Mouse (Mus musculus): ENCODE results near the gene Usp35.

The Usp35 gene

DNA sequence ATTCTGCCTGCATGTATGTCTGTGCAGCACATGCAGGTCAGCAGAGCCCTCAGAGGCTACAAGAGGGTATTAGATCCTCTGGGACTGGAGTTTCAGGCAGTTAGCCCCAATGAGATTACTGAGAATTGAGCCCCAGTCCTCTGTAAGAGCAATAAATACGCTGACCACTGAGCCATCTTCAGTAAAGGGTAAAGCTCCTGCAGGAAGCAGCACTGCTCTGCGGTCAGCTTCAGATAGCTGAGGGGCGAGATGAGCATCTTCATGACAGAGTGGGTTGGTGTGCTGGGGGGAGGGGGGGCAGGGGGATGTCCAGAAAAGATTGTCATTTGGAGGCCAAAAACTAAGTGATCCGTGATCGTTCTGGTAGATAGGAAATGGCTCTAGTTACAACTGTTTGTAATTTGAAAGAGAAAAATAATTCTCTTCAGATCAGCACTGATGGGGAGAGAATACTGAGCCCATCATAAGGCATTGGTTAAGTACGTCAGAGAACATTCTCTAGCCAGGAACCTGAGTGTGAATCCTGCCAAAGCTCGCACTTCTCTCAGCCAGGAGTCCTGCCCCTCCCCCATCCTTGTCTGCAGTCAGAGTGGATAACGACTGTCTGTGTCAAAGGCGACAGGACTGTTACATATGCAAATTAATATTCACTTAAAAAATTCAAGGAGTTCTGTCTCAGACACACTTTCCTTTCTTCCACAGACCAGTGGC is 14.4 kb upstream of the Usp35 start:
- DNase-seq, result no peak

DNA sequence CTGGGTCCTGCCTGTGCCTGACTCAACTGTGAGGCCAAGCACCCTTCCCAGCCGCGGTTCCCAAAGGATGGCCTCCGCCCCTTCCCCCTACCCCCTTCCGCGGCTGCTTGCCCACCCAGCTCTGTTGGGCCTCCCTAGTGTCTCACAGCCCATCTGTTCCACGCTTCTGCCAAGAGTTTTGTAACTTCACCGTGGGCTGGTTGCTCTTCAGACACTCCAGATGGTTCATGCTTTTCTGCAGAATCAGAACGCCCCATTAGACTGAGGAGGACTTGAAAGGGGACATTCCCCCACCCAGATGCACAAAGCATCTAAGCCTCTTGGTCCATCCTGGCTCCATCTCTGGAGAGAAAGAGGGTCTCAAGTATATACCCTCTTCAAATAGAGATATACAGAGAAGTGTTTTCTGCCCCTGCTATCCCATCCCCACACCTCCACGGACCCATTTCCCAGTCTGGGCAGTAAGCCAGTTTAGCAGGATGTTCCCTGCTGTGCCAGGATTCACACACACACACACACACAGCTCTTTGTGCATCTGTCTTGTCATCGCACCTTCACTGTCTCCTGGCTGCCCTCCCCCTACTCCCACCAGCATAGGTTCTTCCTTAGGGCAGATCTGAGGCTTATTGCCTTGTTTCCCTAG is 13.5 kb upstream of the Usp35 start:
- peak; percentile 48 for DNase-seq

DNA sequence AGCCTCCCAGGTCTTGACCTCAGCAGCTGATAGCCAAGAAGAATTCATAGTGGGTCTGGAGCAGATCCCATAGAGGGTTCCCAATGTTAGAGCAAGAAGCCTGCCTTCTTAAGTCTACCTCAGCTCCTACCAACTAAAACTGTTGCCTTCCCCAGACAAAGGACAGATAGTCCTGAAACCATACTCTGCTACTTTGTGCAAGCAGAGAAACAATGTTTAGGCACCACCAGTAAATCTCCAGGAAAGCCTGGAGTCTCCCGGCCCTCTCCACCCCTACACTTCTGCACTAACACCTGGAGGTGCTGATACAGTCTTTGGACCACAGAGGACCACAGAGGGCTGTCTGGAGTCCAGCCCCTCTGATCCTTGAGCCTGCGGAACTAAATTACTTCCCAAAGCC is 12.8 kb upstream of the Usp35 start:
- no peak for DNase-seq

DNA sequence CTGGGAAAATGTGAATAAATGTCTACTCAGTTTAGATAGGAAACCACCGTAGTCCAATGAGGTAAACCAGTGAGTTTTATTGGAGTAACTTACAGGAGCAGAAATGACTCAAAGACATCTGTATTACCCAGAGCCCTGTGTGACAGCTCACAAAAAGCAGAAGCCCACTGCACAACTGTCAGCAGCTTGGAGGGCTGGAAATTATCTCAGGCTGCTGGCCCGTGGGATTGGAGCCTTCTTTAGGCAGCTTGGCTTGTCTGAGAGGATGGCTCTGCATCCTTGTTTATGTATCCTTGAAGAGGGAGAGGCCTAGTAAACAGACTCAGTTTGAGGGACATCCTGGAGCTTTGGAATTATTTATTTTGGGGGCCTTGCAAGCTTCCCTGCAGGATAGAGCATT is 11.1 kb upstream of the Usp35 start:
- no peak for DNase-seq

DNA sequence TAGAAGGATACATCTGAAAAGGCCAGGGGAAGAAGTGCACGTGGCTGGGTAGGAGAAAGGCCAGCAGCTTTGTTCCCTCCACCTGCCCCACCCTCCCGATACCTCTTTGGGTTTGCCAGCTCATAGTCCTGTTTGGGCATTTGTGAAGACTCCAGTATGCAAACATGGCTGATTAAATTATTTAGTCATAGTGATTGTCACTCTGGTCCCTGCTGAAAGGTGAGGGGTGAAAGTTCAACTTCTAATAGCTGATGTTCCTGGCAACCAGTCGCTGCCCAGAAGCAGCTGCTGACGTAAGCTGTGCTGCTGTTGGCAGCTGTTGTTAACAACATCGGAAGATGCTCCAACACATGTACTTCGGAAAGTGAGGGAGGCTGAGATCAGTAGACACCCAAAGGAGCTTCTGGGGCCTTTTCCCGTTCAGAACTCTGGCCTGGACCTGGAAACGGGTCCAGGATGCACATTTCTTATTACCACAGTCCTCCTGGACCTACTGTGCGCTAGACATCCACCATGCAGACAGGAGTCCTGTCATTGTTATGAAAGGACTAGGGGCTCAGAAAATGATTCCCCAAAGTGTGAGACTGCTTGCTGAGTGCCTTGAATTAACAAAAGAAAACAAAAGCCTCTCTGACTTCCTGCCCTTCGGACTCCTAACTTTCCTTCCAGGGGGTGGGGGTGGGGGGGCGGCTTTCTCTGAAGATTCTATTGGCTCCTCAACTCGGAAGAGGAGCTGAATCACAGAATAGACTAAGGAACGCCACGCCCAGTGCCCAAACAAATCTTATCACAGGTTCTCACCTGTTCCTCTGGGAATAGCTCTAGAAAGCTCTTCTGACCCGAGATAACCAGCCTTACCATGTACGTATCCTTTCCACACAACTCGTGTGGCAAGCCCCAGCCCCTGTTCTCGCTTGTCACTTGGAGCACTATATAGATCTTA is 9.4 kb upstream of the Usp35 start:
- DNase-seq, result no peak

DNA sequence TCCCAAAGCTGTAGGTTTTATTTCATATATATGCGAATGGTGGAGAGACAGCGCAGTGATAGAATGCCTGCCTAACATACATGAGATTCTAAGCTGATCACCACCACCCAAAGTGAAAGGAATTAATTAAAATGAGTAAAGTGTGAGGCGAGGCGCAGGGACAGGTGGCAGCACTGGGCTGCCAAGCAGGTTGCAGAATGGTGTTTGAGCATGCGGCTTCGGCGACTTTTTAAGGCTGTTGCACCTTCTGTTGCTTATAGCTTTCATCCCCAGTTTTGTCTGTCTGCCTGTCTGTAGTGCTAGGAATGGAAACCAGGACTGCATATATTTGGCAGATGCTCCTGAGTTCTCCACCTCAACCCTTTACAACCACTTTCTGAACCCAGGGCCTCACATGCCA is 7.8 kb upstream of the Usp35 start:
- no peak for DNase-seq

DNA sequence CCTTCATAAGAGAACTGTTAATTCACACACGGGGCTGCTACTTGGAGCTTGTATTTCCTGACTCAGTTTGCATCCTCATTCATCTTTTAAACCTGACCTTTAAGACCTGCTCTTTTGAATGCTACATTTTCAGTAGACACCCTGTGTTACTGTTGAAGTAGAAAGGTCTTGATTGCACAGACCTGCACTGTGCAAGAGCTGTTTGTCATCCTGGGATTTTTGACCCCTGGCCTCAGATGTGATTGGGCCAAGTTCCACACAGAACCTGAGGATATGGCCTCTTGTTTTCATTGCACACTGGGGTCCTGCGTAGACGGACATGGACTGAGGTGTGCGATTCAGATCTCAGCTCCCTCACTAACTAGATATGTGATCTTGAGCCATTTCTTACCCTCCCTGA is 6.8 kb upstream of the Usp35 start:
- DNase-seq, result no peak

DNA sequence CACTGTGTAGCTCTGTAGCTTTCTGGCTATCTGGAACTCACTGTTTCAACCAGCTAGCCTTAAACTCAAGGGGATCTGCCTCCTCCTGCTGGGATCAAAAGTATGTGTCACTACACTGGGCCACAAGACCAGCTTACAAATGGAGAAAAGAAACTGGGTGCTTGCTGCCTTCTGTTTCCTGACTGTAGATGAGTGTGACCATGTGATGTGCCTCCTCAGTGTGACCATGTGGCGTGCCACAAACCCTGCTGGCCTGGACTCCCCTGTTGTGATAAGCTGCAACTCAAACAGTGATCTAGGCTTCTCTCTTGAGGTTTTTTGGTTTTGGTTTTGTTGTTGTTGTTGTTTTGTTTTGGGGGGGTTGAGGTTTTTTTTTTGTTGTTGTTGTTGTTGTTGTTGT is 4.9 kb upstream of the Usp35 start:
- DNase-seq, result no peak

DNA sequence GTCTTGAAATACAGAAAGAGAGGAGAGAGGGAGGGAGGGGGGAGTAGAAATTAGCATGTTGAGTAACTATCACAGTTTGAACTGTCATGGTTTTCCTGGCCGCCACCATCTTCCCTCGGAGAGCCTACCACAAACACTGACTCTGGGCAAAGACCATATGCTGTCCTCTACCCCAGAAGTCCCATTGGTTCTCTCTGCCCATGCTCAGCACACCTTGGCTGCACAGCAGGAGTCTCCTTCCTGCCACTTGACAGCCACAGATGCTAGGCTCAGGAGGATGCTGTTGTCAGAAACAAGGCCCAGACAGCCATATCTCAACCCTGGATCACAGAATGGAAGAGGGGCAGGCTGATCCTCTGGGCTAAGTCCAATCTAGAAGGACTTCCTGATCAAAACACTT is 2.6 kb upstream of the Usp35 start:
- DNase-seq, result no peak

DNA sequence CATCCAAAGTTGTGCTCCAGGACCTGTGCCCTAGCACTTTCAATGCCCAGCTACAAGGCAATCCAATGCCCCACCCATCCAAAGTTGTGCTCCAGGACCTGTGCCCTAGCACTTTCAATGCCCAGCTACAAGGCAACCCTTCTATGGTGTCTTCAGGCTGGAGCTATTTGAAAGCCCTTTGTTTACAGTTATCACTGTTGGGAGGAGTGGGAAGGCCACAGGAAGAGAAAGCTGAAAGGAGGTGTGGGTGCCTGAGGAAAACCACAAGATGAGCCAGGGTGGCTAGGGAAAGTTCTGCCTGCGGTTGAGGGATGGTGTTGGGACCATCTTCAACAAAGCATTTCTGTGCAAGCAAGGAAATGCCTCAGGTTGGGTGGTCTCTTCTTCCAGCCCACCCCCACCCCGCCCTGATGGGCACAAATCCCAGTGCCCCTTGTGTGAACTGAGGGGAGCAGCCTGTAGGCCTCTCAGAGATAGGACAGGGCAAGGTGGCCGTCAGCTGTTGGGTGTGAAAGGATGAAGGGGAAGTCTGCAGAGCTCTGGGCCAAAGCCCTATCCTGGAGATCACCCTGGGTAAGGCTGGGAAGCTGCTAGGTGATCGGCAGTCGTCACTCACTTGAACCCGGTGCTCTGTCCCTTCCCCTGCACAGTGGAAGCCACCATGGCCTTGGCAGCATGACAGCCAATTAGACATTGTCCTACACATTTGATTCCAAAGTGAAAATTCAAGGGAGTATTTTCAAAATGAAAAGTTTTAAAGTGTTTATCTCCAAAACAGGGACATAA is 1.5 kb upstream of the Usp35 start:
- DNase-seq, result no peak

DNA sequence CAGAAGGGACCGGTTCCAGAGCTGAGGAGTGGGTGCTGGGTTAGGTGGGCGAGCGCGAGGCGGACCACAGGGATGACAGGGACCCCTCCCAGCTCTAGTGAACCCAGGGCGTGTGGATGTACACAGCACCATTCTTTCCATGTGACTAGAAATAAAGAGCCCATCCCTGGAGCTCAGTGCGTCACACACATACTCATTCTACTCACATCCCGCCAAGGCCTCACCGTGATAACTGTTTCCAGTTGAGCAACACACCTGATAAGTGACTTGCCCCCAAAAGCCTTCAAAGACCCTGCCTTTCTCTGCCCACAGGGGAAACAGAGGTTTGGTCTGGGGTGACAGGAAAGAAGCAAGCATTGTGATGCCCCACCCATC is 834 bp upstream of the Usp35 start:
- no peak for DNase-seq

DNA sequence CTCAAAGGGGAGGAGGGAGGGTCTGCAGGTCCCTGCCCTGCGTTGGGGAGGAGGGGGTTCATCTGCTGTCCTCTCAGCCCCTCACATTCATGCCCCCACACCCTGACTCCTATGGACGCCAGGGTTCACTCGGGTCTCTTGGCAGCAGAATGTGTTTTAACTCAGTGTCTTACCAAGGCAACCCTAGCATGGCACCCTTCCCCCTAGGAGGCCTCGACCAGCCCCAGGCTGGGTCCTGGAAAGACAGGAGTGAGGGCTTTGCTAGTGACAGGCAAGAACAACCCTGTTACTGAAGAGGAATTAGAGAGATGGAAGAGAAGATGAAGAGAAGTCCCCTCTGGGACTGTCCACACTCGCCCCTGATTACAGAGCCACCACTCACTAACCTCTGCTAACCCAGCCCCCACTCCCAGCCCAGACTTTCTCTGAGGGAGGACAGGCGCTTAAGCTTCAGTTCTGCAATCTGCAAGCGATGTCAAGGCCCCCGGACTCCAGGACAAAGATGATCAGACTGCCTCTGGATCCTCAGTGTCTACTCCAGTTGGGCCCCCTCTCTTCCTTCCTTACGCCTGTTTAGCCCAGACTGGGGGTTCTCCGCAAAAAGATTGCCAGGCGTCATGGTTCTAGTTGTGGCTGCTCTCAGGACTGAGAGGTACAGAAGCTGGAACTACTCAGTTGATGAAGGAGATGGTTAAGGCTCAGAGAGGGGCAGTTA is 732 bp downstream of the Usp35 start:
- DNase-seq, result no peak

DNA sequence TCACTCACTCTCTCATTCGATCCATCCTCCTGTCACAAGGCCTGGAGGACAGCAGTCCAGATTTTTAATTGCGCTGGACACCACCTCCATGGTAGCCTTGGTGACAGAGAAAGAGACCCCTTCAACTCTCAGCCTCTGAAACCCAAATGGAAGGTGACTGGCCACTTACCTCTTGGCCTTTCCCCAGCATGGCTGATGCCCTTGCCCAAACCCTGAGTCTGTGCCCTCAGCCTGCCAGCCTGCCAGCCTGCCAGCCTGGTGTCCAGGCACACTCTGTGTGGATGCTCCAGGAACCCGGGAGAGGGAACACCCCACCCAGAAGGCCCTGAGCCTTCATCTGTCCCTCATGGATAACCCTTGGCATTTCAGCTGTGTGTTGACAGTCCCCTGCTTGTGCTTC is 2.1 kb downstream of the Usp35 start:
- DNase-seq, result no peak

DNA sequence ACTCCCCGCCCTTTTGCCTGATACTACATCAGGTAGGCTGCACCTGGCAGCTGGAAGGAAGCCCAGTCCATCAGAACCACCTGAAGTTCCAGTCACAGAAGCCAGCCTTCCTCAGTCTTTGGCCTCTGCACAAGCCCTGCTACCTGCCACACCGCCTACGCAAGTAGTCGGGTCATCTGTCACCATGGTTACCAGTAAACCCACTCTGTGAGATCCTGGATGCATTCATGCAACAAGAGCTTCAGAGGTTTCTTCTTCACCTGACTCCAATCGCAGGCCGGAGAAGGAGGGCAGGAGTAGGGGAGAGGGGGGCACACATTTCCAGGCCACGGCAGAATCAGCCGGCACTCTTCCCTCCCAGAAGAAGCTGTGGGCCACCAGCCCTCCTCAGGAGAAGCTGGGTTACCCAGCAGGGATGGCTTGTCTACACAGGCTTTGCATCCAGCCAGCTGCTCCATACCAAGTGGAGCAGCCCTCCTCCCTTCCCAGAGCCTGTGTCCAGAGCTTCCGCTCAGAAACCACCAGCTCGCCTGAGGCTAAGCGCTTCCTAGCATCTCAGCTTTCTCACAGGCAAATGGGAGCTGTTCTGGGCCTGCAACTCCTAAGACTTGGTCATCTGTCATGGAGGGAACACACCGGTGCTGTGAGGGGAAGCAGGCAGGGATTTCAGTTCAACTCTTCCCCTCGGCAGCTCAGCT is 2.8 kb downstream of the Usp35 start:
- DNase-seq, result no peak

DNA sequence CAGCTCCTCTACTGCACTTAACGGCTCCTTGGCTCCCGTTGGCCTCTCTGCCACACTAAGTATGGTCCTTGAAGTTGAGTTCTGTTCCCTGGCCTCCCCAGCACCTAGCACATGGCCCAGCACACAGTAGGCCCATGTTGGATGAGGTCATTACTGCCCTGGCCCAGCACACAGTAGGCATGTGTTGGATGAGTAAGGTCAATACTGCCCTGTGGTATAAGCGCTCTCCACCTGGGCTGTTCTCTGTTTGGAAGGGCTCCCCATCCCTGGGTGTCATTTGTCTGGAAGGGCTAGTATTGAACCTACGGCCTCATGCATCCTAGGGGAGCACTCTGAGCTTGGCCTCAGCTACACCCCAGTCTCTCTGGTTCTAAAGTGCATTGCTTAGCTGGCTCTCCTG is 4.4 kb downstream of the Usp35 start:
- DNase-seq, result no peak

DNA sequence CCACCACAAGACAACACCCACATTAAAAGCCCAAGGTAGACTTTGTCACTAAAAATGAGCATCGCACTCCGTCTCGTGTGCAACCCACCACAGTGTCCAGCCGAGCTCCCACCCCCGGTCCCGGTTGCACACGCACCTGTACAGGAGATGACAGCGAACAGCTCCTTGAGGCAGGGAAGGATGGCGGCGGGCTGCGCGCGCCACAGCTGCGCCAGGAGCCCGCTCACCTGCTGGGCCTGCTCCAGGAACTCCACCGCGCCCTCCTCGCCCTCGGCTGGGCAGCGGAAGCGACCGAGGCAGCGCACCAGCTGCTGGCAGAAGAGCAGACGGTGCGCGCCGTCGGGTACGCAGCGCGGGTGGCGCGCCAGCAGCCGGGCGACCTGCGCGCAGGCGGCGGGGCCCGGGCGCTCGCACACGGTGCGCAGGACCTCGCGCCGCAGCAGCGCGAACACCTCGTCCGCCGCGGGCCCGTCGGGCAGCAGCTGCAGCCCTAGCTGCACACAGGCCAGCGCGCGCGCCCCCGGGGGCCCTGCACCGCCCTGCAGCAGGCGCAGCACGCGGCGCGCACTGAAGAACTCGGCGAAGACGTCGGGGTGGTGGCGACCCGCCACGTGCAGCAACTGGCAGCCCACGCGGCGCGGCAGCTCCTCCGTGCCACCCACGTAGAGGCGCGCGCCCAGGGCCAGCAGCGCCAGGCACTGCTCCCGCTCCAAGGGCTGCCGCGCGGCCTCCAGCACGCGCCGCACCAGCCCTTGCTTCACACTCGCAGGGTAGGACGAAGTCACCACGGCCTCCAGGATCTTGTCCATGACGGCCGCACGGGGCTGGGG is 6.4 kb downstream of the Usp35 start:
- DNase-seq, result peak; percentile 54

DNA sequence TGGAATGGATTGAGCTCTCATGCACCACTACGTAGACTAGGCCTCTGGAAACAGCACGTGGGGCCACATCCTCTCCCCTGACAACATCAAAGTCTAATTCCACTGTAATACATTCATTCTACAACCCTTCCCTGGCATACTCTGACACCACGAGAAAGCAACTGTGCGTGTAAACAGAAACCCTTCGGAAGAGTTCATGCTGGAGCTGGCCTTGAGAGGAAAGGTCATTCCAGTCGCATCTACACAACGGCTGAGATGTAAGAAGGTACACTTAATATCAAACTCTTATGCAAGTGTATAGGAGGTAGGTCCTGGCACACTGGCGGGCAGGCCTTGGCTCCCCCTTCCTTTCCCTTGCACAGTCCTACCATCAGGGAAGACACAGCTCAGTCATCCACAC is 7.5 kb downstream of the Usp35 start:
- DNase-seq, result no peak

DNA sequence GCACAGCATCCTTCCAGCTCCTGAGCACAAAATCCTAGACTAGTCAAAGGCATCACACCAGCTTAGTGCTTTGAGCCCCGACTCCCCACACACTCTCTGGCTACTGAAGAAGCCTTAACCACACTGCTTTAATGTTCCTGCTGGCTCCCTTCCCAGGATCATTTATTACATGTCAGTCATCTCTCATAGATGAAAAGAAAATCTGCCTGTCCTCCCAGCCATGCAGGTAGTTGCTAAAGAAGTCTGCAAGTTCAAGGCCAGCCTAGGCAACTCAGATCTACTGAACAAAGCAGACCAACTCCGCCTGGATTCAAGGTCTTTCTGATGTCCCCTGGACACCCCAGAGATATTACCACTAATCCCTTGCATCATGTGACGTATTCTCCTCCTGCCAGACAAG is 14.1 kb downstream of the Usp35 start:
- no peak for DNase-seq

DNA sequence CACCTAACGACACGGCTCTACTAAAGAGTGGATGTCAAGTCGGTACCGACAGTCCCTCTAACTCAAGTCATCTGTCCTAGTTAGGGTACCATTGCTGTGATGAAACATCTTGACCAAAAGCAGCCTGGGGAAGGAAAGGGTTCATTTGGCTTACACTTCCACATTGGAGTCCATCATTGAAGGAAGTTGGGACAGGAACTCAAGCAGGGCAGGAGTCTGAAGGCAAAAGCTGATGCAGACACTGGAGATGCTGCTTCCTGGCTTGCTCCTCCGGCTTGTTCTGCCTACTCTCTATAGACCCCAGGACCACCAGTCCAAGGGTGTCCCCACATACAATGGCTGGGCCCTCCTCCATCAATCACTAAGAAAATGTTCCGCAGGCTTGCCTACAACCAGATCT is 16.2 kb downstream of the Usp35 start:
- DNase-seq, result no peak

DNA sequence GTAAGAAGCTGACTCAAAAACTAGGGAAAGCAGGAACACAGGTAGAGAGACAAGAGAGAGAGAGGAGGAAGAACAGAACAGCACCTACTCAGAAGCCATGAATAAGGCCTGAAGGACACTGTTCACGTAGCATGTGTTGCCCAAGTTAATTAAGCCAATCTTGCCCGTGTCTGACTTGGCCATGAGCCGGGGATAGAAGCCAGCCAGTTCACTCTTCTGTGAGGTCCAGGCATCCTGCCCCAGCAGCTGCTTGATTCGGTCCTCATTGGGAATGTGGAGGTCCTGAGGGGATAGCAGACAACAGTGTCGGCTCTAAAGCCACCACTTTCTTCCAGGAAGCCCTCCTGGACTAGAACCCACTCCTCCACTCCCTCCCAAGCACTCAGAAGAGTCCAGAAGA is 17.2 kb downstream of the Usp35 start:
- no peak for DNase-seq

All from right cerebral cortex, postnatal 4 days (tissue).